Mouse (Mus musculus) thymus, adult 2 months (tissue): ENCODE results near the gene Ccdc65.

Experiments used
- CTCF ChIP-seq: fragments of 200-500 bp; IDR thresholded peaks from 2 replicates; pipeline ENCODE4 v1.5.1; 2012; ENCODE audit warnings: mild to moderate bottlenecking, control low read depth, low read length, moderate library complexity, borderline replicate concordance; ENCODE audit not compliant: control insufficient read depth, poor library complexity, insufficient read depth; ENCODE audit errors: extremely low read depth
- POLR2A ChIP-seq: fragments of 200-500 bp; IDR thresholded peaks from 2 replicates; pipeline ENCODE4 v1.6.1; 2012; ENCODE audit warnings: mild to moderate bottlenecking, low read length, control low read depth, moderate library complexity; ENCODE audit not compliant: control insufficient read depth, poor library complexity, insufficient read depth; ENCODE audit errors: extremely low read depth

DNA sequence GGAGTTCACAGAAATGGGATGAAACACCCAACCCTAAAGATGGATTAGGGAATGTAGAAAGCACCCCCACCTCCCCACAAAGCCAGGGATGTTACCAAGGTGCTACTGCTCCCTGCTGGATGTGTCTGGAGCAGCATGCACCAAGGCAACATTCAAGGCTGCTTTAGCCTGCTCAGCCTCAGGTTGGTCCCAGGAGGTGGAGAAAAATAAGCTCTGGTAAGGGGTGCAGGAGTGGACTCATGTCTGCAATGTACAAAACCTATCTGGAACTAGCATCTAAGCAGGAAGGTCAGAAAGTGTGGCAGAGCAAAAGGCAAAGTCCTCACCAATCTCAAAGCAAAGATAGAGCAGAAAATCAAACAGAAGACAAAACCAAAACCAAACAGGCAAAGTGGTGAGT, 29.9 kb downstream of the Ccdc65 start:
- no peak for TF ChIP-seq POLR2A
- TF ChIP-seq CTCF, result no peak
